Mouse (Mus musculus) right cerebral cortex, postnatal 4 days (tissue): ENCODE results near the gene Paqr7.

Experiments
- DNase-seq: peaks from one replicate; pipeline ENCODE4 v3.0.0-alpha.2; 2022

Gene Paqr7

GRCm38 (mm10) chr4:134542726-134543125, 46.2 kb downstream of the Paqr7 start:
- DNase-seq: no peak

- DNase-seq: peak; percentile 98
Observed at GRCm38 (mm10) chr4:134543261-134543660, 46.8 kb downstream of the Paqr7 start.

- no peak for DNase-seq
Observed at GRCm38 (mm10) chr4:134546814-134547705, 50.6 kb downstream of the Paqr7 start.

DNA sequence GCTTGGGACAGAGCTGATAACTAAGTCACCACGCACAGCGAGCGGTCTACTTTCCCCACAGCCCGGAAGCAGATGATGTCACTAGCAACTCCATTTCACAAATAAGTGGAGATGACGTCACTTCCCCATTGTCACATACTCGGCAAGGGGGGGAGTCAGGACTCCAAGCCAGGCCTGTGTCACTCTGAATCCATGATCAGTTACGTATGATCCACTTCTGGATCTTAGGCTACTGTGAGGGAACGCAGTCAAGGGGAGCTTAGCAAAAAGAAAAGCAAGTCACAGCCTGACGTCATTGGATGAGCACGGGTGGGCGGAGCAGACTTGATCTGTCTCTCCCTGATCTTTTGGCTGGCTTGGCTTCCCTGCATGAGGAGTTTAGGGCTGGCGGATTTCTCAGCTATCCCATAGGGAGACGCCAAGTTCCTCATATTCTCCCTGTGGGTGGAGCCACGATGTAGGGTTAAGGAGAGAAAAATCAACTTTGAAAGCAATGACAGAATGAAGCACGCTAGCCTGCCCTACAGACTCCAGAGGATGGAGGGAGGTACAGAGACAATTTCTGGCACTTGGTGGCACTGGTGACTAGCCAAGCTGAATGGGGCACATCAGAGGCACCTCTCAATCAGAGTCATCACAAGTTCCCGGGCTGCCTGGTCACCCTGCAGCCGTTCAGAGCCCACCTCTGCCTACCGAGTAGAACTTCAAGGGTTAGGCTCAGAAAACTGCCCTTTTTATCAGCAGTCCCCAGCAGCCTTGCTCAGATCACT, 51.9 kb downstream of the Paqr7 start:
- DNase-seq: no peak

DNA sequence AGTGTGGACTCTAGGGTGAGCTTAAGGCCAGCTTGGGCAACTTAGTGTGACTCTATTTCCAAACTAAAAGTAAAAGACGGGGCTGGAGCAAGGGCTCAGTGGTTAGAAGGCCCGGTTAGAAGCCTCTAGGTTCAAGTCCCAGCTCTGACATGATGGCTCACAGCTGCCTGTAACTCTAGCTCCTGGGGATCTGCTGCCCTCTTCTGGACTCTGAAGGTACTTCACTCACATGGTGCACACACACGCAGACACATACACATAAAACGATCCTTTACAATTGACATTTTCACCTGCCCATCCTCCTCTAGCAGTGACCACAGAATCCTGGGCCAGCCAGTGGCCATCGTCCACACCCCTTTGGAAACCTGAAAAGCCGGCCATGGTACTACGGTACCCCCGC, 53.4 kb downstream of the Paqr7 start:
- DNase-seq: no peak

GRCm38 (mm10) chr4:134551494-134552316, 55.2 kb downstream of the Paqr7 start, which contains the start of gene Selenon:
Selenon (minus strand) TSS chr4:134552166.
- peak; percentile 70 for DNase-seq

DNA sequence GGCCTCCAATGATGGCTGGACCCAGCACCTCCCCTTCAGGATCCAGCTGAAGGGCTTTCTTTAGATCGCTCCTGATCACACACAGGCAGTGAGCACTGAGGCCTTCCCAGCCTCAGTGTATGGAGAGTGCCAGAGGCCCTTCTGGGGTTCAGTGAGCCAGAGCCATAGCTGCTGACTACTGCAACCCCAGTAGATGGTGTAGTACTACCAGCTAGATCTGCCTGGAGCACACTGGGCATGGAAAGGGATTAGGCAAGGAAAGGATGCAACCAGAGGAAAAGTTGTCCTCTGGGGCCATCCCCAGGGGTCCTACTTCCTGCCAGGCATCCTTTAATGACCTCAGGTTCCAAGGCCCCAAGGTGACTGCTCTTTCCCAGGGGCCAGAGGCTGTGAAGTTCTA, 57.1 kb downstream of the Paqr7 start:
- no peak for DNase-seq

DNA sequence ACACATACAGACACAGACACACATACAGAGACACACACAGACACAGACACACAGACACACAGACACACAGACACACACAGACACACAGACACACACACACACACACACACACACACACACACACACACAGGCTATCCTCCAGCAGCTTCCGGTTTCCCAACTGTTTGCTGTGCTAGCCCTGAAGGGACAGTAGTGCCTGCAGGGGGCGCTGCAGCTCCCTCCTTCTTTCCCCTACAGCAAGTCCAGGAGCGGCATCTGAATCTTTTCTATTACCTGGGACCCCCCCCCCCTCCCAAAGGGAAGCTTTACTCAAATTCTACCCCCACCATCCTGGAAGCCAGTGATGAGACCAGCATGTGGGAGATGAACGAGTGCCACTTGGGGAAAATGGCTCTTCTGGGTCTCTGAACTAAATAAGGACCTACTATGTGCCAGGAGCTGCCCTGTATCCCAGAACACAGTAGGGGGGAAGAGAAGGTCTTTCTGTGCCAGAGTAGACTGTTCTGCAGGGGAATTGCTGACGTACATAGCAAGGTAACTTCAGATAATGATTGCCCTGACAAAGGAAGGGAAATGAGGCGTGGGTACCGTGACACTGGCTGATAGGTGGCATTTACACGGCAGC, 59.6 kb downstream of the Paqr7 start:
- peak; percentile 74 for DNase-seq

DNA sequence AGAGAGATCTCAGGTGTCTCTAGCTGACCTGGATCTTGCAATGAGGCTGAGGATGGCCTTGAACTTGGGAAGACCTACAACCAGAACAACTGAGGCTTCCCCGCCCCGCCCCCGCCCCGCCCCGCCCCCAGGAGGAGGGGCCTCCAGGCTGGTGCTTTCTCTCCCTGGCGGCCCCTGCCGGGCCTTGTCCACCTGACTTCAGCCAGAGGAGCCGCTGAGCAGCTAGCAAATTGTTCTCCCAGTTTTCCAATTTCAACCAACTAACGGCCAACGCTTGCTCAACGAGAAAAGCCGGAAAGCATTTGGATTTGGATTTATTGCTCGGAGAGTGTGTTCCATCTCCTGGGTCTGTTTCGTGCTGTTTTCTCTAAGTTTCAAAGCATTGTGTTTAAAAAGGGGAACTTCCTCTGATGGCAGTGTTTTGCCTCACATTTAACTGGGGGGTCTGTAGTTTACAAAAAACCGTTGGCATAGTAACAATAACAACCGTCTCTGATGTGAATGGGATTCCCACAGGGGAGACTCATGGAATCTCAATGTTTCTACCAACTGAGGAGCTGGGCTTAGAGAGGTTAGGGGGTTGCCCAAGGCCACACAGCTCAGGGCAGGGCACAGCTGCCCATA, 61.2 kb downstream of the Paqr7 start:
- no peak for DNase-seq

GRCm38 (mm10) chr4:134558570-134559113, 62.1 kb downstream of the Paqr7 start:
- no peak for DNase-seq

DNA sequence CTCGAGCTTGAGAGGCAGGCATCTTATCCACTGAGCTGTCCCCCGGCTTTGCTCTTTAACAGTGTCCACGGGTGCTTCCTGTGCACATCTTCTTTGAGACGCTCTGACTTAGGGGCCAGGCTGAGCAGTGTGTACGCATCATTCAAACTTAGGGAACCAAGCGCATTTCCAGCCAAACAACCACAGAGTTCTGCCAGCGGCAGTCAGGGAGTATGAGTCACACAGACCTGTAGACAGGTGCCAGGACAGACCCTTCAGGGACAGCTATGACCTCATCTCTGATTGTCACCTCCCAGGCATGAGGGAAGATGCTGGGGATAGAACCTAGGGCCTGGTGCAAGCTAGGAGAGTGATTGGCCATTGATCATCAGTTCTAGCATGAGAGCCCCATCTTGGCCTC, 62.7 kb downstream of the Paqr7 start:
- DNase-seq: no peak
